8 mouse cellular contexts compared by ENCODE assay signal in genomic region chr13:23285191-23285920, GRCm38 (mm10). TPM values are rescaled to one million over a fixed set of nuclear protein-coding genes. Genes with fewer than 3 reads are reported as not detected.
DNase-seq lines count a peak whose midpoint lies in the region; ATAC-seq and TF ChIP-seq lines count a peak whose summit lies in the region.

No protein-coding gene starts in this region.

- peaks cover 7% of the 10 kb centered on the region; the same call in 1 of the 2 replicates for H3K27me3 ChIP-seq in forebrain, embryonic 16.5 days (replicated peaks; ENCODE audit: control insufficient read depth, insufficient read depth, low read length)
- H3K27me3 ChIP-seq in liver, embryonic 16.5 days (ENCODE audit: control insufficient read depth, insufficient read depth, low read depth, low read length), result peaks cover 20% of the 10 kb centered on the region
- H3K27me3 ChIP-seq in stomach, postnatal 0 days (ENCODE audit: control insufficient read depth, insufficient read depth, low read length), result no peaks in the 10 kb centered on the region

- H3K4me3 ChIP-seq in forebrain, embryonic 16.5 days (replicated peaks; ENCODE audit: low read length), result peak overlapping the region; percentile 48
- peak overlapping the region; percentile 57 for H3K4me3 ChIP-seq in liver, embryonic 16.5 days (ENCODE audit: low read depth, low read length)
- peak overlapping the region; percentile 42 for H3K4me3 ChIP-seq in stomach, postnatal 0 days (ENCODE audit: low read depth, low read length)

- H3K27ac ChIP-seq in forebrain, embryonic 16.5 days (ENCODE audit: low read length), result no peak overlapping the region
- H3K27ac ChIP-seq in liver, embryonic 16.5 days (ENCODE audit: low read length), result no peak overlapping the region
- no peak overlapping the region for H3K27ac ChIP-seq in stomach, postnatal 0 days (replicated peaks)

- DNase-seq in layer of hippocampus, postnatal 14 days (ENCODE audit: low spot score in 2 of 2), result peak; percentile 31 to 41
- DNase-seq in layer of hippocampus, postnatal 36 days, result no peak
- peak; percentile 60 for DNase-seq in ZHBTc4 (ENCODE audit: low read depth, low spot score)
- no peak for DNase-seq in stomach, postnatal 0 days (ENCODE audit: low spot score)
- DNase-seq in urinary bladder, adult 2 months (ENCODE audit: low spot score), result no peak

- TF ChIP-seq EP300 in stomach, postnatal 0 days (optimal IDR thresholded peaks at IDR 0.05), result no peak

- no peaks in the 10 kb centered on the region for H3K9me3 ChIP-seq in forebrain, embryonic 16.5 days (ENCODE audit: control insufficient read depth, low read length)
- H3K9me3 ChIP-seq in liver, embryonic 16.5 days (replicated peaks; ENCODE audit: control insufficient read depth, low read length), result no peaks in the 10 kb centered on the region
- H3K9me3 ChIP-seq in stomach, postnatal 0 days (ENCODE audit: control insufficient read depth, low read length), result no peaks in the 10 kb centered on the region

- peaks cover 14% of the 10 kb centered on the region for H3K4me1 ChIP-seq in forebrain, embryonic 16.5 days (replicated peaks; ENCODE audit: control insufficient read depth, insufficient read depth, low read length)
- no peaks in the 10 kb centered on the region; the same call in 1 of the 2 replicates for H3K4me1 ChIP-seq in liver, embryonic 16.5 days (ENCODE audit: control insufficient read depth, low read depth, low read length)
- no peaks in the 10 kb centered on the region; the same call in 1 of the 2 replicates for H3K4me1 ChIP-seq in stomach, postnatal 0 days (replicated peaks; ENCODE audit: control insufficient read depth, insufficient read depth)

- no peaks in the 10 kb centered on the region for H3K36me3 ChIP-seq in forebrain, embryonic 16.5 days (ENCODE audit: control insufficient read depth, insufficient read depth)
- no peaks in the 10 kb centered on the region for H3K36me3 ChIP-seq in liver, embryonic 16.5 days (ENCODE audit: control insufficient read depth, insufficient read depth)
- H3K36me3 ChIP-seq in stomach, postnatal 0 days (ENCODE audit: control insufficient read depth, insufficient read depth, low read length), result no peaks in the 10 kb centered on the region

- peak; percentile 90 for ATAC-seq in forebrain, embryonic 16.5 days
- peak; percentile 78 for ATAC-seq in liver, embryonic 16.5 days (ENCODE audit: low read depth)
- no peak for ATAC-seq in stomach, postnatal 0 days (ENCODE audit: low FRiP score, low TSS enrichment)
- ATAC-seq in monocyte, adult 5-6 weeks (replicated peaks; ENCODE audit: insufficient number of reproducible peaks, low FRiP score, low TSS enrichment, poor library complexity, severe bottlenecking), result no peak

- H3K9ac ChIP-seq in forebrain, embryonic 16.5 days (replicated peaks; ENCODE audit: low read depth, low read length), result peak overlapping the region; percentile 46
- no peak overlapping the region for H3K9ac ChIP-seq in liver, embryonic 16.5 days (ENCODE audit: low read depth, low read length)
- H3K9ac ChIP-seq in stomach, postnatal 0 days (ENCODE audit: low read length), result no peak overlapping the region

- 3% methylated on average over 22 of the region's 22 CpGs for WGBS in forebrain, embryonic 16.5 days
- 1% methylated on average over 22 of the region's 22 CpGs for WGBS in liver, embryonic 16.5 days (ENCODE audit: insufficient replicate concordance)
- WGBS in stomach, postnatal 0 days, result 8% methylated on average over 22 of the region's 22 CpGs

- TF ChIP-seq CTCF in stomach, postnatal 0 days (IDR thresholded peaks at IDR 0.05; ENCODE audit: low read depth), result no peak

- peak overlapping the region; percentile 80 for H3K4me2 ChIP-seq in forebrain, embryonic 16.5 days (ENCODE audit: low read length)
- peak overlapping the region; percentile 72 for H3K4me2 ChIP-seq in liver, embryonic 16.5 days (ENCODE audit: low read depth, low read length)
- H3K4me2 ChIP-seq in stomach, postnatal 0 days (replicated peaks; ENCODE audit: low read depth), result peak overlapping the region; percentile 65

RNA-seq across cellular contexts. Expression of gene Vmn1r223, which starts 38.4 kb away (rescaled TPM):
- not detected for total RNA-seq in layer of hippocampus, postnatal 14 days (2021)
- not detected for total RNA-seq in layer of hippocampus, postnatal 36 days (2021)
- polyA plus RNA-seq in forebrain, embryonic 16.5 days (2015; fragmentation: Nextera tagmentation; extraction: Ambion mirVana), result not detected in 2 replicates
- not detected in 2 replicates for polyA plus RNA-seq in liver, embryonic 16.5 days (2015; fragmentation: Nextera tagmentation; extraction: Ambion mirVana)
- polyA plus RNA-seq in stomach, postnatal 0 days (2015; fragmentation: Nextera tagmentation; extraction: Ambion mirVana), result not detected in 2 replicates
- not detected in 2 replicates for polyA plus RNA-seq in urinary bladder, adult 2 months (2012; rRNA removed)
- total RNA-seq in monocyte, adult 5-6 weeks (2017), result not detected in 3 replicates

RNA-seq across cellular contexts. Expression of gene Vmn1r222, which starts 49.6 kb away (rescaled TPM):
- total RNA-seq in layer of hippocampus, postnatal 14 days (2021), result not detected
- total RNA-seq in layer of hippocampus, postnatal 36 days (2021), result not detected
- polyA plus RNA-seq in forebrain, embryonic 16.5 days (2015; fragmentation: Nextera tagmentation; extraction: Ambion mirVana), result not detected in 2 replicates
- polyA plus RNA-seq in liver, embryonic 16.5 days (2015; fragmentation: Nextera tagmentation; extraction: Ambion mirVana), result not detected in 2 replicates
- polyA plus RNA-seq in stomach, postnatal 0 days (2015; fragmentation: Nextera tagmentation; extraction: Ambion mirVana), result not detected in 2 replicates
- polyA plus RNA-seq in urinary bladder, adult 2 months (2012; rRNA removed), result not detected in 2 replicates
- total RNA-seq in monocyte, adult 5-6 weeks (2017), result not detected in 3 replicates

Comparison
In these comparisons a context has a peak if more than half of its experiments do, and no peak if none do; other contexts are left out.
1. DNase-seq: peak in layer of hippocampus, postnatal 14 days (2 of 2) and ZHBTc4 (single experiment); none in layer of hippocampus, postnatal 36 days (0 of 2), stomach, postnatal 0 days (single experiment) and urinary bladder, adult 2 months (single experiment).
2. ATAC-seq: peak in forebrain, embryonic 16.5 days (single experiment) and liver, embryonic 16.5 days (single experiment); none in stomach, postnatal 0 days (single experiment) and monocyte, adult 5-6 weeks (single experiment).
3. Peak in every context shown above with its lines, with median percentiles within 50 percentile points of each other: H3K4me2 ChIP-seq and H3K4me3 ChIP-seq.